Mouse (Mus musculus): ENCODE results near the gene Enthd1. TPM values are rescaled to one million over a fixed set of nuclear protein-coding genes. Genes with fewer than 3 reads are reported as not detected.

Enthd1 gene
- total RNA-seq, 1 experiment from 2014 or later, result 0.35 TPM

DNA sequence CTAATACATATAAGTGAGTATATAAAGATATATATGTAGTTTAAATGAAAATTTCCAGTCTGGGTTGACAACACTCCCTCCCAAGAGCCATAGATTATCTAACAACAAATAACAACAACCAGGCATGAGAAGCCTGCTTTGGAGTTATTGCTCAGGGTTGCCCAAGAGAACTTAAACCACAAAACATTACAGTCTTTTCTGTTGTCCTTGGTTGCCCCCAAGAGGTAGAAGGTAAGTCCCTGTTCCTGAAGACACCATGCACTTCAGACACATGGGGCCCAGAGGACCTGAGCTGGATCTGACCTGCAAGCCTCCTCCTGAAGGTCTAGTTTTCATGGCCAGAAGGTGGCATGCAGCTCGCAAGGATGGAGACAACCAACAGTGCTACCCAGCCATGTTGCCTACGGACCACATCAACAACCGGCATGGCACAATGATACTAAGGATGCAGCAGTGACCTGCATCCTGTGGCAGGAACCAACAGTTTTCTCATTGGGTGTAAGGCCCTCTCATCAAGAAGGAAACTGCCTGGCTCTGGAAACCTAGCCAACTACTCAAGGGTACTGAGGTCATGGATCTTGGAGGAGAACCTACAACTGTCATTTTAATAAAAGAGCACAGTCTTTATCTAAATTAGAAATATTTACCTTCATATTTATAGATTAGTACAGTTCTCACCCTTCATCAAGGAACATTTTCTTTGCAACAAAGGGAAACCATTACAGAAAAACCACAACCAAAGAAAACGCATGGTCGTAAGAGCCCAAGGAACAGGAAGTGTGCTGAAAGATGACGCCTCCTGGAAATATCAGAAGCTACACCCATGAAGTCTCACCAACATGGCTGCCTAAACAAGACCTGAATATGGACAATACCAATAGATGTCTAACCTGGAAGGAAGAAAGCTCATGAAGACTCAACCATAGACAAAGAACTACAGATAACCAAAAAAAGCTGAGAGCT is 9.8 kb downstream of the Enthd1 start:
- ATAC-seq (ENCODE audit: extremely low read depth, insufficient number of reproducible peaks, low FRiP score, poor library complexity, severe bottlenecking), result peak; percentile 36; the same call in 1 of the 2 replicates

DNA sequence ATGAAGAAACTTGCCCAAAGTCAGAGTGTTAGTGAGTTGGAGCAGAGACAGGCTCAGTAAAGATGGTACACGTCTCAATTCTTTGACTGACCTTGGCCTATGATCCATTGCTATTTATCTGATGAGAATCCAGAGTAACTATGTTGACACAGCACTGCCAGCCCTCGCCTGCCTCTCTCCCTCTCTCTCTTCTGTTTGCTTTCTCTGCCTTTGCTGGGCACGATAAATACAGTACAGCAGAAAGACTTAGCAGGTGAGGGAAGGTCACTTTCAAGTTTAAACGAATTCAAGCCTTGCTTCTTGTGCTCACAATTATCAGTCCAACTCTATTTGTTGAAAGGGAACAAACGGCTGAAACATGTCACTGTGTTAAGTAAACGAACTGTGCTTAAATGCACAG is 19.5 kb downstream of the Enthd1 start:
- ATAC-seq (ENCODE audit: extremely low read depth, insufficient number of reproducible peaks, low FRiP score, poor library complexity, severe bottlenecking), result no peak

DNA sequence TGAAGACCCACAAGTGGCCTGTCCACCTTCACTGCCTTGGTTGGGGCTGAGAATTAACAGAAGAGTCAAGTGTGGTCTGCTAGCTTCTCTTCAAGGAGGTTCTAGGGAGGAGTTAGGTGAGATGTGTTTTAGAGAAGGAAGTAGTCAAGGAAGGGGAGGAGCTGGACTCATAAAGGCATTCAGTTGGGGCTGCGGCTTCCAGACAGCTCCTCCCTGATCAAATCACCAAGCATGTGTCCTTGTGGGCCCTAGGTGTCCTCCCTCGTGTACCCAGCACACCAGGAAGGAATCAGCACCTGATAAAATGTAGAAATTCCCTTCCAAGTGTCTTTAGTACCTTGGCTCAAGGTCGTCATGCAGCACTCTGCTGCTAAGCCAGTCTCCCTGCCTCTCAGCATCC is 20.8 kb downstream of the Enthd1 start:
- peak; percentile 90; the same call in 1 of the 2 replicates for ATAC-seq (ENCODE audit: extremely low read depth, insufficient number of reproducible peaks, low FRiP score, poor library complexity, severe bottlenecking)

DNA sequence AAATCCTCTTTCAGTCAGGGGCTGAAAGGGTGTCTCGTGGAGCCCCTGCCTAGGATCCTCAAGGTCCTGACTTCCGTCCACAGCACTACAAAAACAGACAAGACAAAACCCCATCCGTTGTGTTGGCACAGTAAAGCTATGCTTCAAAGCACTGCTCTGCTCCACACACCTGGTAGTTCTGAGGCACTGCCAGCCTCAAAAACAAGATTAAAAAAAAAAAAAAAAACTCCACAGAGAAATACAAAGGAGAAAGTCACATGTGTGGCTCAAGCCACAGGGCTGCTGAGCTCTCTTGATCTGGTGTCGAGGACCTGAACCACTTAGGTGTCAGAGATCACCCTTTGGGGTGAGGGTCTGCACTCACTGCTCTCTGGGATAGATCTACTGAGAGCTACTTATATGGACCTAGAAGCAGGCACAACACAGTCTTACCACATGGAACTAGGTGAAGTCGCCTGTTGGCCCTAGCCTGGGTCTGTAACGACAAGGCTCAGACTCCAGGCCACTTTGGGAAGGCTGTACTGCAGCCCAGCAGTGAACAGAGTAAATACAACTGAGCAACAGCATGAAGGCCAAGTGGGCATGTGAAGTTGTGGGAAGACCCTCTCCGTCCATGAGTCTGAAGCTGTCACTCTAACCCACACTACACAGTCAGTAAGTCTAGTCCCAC is 26.1 kb downstream of the Enthd1 start:
- ATAC-seq (ENCODE audit: extremely low read depth, insufficient number of reproducible peaks, low FRiP score, poor library complexity, severe bottlenecking), result peak; percentile 45; the same call in 1 of the 2 replicates

DNA sequence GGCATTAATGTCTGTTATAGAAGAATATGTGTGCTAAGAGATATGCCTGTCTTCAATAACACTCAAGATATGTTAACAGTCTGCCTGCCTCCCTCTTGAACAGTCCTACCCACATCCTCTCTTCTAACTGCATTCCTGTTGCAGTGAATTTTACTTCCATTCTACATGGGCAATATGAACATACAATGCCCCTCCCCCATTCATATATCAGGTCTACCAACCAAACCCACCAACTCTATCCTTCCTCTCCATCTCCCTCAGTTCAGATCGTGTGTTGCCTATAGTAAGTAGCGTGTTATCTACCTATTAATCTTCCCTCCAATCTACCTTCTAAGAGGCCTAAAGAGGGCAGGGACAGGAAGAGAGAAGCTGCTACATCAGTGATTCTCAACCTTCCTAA is 26.9 kb downstream of the Enthd1 start:
- ATAC-seq (ENCODE audit: extremely low read depth, insufficient number of reproducible peaks, low FRiP score, poor library complexity, severe bottlenecking), result no peak

DNA sequence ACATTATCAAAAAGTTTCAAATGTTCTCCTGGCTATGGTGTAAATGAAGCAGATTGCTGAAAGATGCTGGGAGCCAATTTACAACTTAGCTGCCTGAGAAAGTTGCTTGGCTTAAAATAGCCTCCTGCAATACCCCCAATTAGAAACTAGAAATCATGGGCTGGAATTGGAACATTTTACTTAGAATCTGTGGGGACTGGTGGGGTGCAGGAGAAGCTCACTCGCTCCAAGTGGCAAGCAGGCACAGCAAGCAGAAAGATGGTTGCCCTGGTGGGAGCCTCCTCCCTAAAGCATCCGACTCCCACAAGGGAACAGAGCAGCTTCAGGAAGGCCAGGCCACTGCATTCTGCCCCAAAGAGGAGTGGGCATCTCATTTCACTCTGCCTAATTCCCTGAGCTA is 28.9 kb downstream of the Enthd1 start:
- ATAC-seq (ENCODE audit: extremely low read depth, insufficient number of reproducible peaks, low FRiP score, poor library complexity, severe bottlenecking), result no peak

DNA sequence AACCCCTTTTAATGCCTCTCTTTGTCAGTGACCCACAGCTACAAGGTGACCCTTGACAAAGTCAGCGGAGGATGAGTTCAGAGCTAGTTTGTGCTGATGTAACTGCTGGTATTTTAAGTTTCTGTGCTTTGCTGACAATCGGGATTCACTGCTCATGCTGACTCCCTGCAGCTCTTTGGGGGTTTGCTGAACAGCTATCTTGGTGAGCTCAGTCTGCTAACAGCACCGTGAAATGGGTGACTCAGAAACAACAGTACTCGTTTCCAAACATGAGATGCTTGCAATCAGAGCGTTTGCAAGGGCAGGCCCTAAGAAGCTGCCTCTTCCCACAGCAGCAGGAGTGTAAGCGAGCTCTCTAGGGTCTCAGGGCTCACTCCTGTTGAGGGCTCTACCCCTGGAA is 31.7 kb downstream of the Enthd1 start:
- no peak for ATAC-seq (ENCODE audit: extremely low read depth, insufficient number of reproducible peaks, low FRiP score, poor library complexity, severe bottlenecking)

DNA sequence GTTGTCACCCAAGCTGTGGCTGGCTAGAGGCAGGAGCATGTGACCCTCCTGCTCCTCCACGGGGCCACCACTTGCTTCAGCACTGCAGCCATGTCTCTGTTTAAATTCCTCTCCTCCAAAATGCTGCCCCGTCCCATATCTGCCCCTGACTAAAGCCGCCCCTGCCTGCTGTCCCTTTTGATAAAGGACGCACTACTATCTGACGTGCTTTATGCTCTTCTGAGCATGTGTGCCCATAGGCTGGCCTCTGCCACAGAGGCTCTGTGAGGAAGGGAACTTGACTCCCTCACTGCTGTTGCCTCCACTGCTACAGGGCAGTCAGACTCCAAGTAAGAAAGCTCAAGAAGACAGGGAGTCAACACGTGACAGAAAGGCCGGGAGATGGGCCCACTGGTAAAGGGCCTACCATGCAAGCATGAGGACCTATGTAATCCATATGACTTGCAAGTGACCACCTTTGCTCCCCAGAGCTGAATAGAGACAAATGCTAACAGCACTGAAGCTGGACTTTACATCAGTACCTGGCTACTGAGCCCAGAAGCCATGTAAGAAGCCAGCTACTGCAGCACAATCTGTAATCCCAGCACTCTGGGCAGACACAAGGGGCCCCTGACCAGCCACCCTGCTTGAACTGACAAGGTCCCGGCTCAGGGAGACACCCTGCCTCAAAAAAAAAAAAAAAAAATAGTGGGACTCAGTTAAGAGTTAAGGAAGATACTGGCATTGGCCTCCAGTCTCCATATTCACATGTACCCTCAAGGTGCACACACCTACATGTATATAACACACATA is 32.5 kb downstream of the Enthd1 start:
- ATAC-seq (ENCODE audit: extremely low read depth, insufficient number of reproducible peaks, low FRiP score, poor library complexity, severe bottlenecking), result no peak

DNA sequence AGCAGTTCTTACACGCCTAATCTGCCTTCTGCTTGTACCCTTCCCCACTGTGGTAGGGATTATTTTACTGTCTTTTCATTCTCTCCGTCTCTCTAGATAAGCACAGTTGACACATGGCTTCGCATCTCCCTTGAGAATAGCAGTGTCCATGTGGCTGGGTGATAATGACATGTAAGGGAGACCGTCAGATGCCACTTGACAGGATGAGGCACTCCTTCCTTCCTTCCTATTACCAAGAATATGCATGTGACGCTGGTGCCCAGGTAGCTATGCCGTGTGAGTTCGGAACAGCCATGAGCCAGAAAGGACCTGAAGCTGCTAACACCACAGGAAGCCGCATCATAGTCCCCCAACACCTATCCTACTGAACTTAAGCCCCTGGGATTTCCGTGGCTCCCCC is 33.9 kb downstream of the Enthd1 start:
- ATAC-seq (ENCODE audit: extremely low read depth, insufficient number of reproducible peaks, low FRiP score, poor library complexity, severe bottlenecking), result 0 out of 2 replicates have a peak, but pooled peaks have one; percentile 31

DNA sequence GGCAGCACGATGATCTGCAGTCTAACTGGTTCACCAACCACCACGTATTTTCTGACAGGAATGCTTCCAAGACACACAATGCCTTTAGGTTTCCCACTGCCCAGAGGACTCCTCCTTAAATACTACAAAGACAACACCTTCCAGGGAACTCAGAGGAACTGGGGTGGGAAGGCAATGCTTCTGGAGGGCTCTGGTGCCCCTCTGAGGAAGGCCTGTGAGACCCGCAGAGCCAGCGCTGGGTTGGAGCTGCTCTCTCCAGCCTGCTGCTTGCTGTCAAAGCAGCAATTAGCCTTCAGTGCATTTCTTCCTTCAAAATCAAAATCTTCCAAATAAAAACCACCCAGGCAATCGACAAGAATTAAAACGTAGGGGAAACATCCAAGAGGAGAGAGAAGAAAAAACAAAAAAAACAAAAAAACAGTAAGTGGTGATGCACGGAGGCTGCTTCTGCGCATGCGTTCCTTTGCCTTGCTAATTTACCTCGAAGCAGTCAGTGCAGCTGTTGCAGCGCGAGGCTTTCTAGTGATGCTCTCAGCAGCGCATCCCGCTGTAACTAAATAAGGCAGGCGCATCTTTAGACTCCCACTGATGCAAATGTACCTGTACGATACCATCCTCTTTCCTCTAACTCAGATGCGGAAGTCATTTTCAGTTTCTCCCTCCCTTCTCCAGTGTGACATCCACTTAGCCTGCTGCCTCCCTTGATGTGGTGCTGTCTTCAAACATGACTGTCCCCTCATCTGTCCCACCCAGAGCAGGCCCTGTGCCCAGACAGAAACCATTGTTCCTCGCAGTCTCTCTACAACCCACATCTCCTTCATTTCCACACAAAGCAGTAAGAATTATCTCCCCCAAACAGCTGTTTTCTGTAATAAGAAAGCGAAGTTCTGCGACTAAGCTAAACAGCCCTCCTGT is 34.7 kb downstream of the Enthd1 start:
- no peak for ATAC-seq (ENCODE audit: extremely low read depth, insufficient number of reproducible peaks, low FRiP score, poor library complexity, severe bottlenecking)

DNA sequence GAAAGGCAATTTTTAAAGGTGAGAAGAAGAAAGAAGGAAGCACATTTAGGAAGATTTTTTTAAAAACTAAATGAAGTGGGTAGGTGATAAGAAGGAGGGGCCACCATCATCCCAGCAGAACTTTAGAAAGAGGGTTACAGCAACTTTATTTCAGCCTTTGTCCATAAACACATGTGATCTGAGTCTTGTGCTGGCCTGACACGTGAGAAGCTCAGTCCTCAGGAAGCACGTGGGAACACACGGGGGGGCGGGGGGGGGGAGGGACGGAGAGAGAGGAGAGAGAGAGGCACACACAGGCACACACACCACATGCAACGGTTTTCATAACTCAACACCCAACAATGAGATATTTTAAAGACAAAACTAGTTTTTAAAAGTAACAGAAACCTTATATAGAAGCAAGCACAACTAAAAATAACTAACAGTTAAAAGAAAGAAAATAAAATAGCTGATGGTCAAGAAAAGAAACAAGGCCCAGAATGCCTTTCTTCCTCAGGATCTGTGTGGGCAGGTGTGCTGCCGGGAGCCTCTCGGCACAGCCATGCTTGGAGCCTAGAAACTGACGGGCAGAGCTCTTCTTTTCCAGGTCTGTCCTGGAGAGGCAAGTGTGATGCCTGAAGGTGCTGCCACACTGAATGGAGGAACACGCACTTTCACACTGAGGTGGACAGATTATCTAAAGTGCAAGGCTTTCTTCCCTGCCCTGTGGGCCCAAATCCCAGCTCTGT is 43.1 kb downstream of the Enthd1 start:
- no peak for ATAC-seq (ENCODE audit: extremely low read depth, insufficient number of reproducible peaks, low FRiP score, poor library complexity, severe bottlenecking)

DNA sequence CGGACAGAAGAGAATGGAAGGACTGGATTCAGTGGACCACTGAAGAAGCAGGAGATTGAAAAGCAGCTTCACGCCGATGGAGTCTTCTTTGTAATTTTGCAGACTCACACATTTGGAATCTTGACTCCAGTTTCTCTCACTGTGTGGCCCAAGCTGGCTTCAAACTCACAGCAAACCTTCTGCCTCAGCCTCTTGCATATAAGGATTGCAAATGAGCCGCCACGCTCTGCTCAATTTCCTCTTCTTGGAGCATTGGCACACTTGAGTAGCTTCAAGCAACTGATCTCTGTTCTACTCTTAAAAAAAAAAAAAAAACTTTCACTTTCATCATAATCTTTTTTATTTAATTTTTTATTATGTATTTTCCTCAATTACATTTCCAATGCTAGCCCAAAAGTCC is 45.0 kb downstream of the Enthd1 start:
- ATAC-seq (ENCODE audit: extremely low read depth, insufficient number of reproducible peaks, low FRiP score, poor library complexity, severe bottlenecking), result 0 out of 2 replicates have a peak, but pooled peaks have one; percentile 39

DNA sequence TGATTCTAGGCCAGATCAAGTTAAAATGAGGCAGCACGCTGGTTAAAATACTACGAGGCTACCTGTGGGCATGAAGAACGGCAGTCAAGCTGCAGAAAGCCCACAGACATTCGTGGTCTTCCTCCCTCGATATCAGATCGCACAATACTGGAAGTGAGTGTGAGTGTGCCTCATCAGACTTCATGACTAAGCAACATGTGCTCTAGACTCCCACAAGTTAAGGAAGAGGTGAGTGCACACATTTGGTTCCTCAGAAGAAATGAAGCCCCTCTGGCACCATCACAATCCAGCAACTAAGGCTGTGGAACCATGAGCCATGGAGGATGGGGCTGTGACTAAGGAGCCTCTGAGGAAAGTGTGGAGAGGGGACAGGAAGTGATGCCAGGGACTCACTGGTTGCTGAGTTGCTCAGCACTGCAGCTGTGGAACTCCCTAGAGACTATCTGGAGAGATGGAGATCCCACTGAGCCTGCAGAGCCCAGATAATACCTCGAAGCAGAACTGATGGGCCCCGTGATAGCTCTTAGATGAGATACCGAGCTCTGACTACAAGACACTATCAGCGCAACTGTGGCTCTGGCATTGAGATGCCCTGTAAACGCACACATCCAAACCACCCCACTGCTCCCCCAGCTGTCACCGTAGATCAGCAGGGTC is 46.3 kb downstream of the Enthd1 start:
- ATAC-seq (ENCODE audit: extremely low read depth, insufficient number of reproducible peaks, low FRiP score, poor library complexity, severe bottlenecking), result no peak

DNA sequence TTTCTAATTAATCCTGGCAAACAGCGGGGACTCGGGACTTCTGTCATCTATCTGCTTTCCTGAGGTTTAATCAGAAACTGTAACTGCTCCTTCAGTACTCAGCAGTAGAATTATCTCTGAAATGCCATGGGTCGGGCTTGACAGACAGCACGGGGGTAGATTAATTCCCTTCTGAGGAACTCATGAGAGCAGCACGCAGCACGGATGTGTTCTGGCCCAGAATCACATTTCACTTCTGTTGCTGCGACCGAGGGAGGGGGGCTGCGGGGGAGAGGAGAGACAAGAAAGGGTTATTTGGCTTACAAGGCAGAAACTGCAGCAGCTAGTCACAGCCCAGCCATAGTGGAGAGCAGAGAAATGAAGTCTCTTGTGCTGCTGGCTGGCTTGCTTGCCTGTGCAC is 47.0 kb downstream of the Enthd1 start:
- ATAC-seq (ENCODE audit: extremely low read depth, insufficient number of reproducible peaks, low FRiP score, poor library complexity, severe bottlenecking), result no peak

DNA sequence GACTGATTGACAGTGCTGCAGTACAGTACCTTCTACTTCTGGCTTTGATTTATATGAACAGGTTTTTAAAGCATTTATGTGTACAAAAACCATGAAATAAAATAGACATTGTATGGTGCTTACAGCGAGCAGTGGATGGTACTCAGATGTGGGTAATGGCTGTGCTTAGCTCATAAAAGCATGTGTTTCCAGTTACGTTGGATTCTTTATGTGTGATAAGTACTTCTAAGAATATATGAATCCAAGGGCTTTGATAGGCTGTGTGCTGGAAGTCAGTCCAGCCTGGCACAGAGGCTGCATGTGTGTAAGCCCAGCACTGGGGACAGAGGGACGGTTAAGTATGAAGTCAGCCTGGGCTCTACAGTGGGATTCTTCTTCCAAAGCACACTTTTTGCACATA is 48.4 kb downstream of the Enthd1 start:
- no peak for ATAC-seq (ENCODE audit: extremely low read depth, insufficient number of reproducible peaks, low FRiP score, poor library complexity, severe bottlenecking)

DNA sequence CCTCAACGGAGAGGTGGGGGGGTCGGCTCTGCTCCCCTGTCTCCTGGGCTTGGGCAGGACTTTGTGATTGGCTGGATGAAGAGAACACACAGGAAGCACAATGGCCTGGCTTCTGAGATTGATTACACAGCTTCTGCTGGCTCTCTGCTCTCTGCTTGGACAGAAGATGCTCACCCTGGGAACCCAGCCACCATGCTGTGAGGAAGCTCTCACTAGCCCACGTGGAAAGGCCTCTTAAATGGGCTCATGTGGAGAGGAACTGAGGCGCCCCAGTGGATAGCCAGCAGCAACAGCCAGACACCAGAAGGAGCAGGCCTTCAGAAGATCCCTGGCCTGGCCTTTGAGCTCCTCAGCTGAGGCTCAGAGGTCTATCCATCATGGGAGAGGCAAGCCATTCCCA is 59.9 kb downstream of the Enthd1 start:
- no peak for ATAC-seq (ENCODE audit: extremely low read depth, insufficient number of reproducible peaks, low FRiP score, poor library complexity, severe bottlenecking)

DNA sequence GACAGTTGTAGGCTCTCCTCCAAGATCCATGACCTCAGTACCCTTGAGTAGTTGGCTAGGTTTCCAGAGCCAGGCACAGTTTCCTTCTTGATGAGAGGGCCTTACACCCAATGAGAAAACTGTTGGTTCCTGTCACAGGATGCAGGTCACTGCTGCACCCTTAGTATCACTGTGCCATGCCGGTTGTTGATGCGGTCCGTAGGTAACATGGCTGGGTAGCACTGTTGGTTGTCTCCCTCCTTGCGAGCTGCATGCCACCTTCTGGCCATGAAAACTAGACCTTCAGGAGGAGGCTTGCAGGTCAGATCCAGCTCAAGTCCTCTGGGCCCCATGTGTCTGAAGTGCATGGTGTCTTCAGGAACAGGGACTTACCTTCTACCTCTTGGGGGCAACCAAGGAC is 61.8 kb downstream of the Enthd1 start:
- peak; percentile 24; the same call in 1 of the 2 replicates for ATAC-seq (ENCODE audit: extremely low read depth, insufficient number of reproducible peaks, low FRiP score, poor library complexity, severe bottlenecking)

All from neutrophil, adult 5-6 weeks (primary cell).